Mouse (Mus musculus) liver, embryonic 11.5 days (tissue): Measurements from ENCODE around the gene Itih5. TPM values are rescaled to one million over a fixed set of nuclear protein-coding genes. Genes with fewer than 3 reads are reported as not detected.

Source experiments
- ATAC-seq: fragments of 200-750 bp; cut with Nextera tagmentation; replicated peaks from 2 replicates; pipeline ENCODE4 v1.8.0; 2017; ENCODE audit warnings: moderate number of reproducible peaks, mild to moderate bottlenecking, moderate TSS enrichment, moderate library complexity; ENCODE audit not compliant: low FRiP score
- DNase-seq: peaks from one replicate; pipeline ENCODE4 v3.0.0-alpha.2; 2017; ENCODE audit warnings: low spot score
- H3K27ac ChIP-seq: fragments of 300-500 bp; sonication (generic); 2 replicates; pipeline ENCODE4 v1.5.1; 2014; ENCODE audit warnings: mild to moderate bottlenecking, low read depth, low read length, control low read depth
- H3K27me3 ChIP-seq: fragments of 300-500 bp; sonication (generic); replicated peaks from 2 replicates; pipeline ENCODE4 v1.6.1; 2014; ENCODE audit warnings: low read length, mixed read lengths; ENCODE audit not compliant: control insufficient read depth, insufficient read depth
- H3K36me3 ChIP-seq: fragments of 300-500 bp; sonication (generic); 2 replicates; pipeline ENCODE4 v1.6.1; 2014; ENCODE audit warnings: mild to moderate bottlenecking, low read length, moderate library complexity, mixed read lengths; ENCODE audit not compliant: control insufficient read depth, insufficient read depth
- H3K4me1 ChIP-seq: fragments of 300-500 bp; sonication (generic); replicated peaks from 2 replicates; pipeline ENCODE4 v1.6.1; 2014; ENCODE audit warnings: low read length, mixed read lengths; ENCODE audit not compliant: control insufficient read depth, insufficient read depth
- H3K4me2 ChIP-seq: fragments of 300-500 bp; sonication (generic); 2 replicates; pipeline ENCODE4 v1.6.1; 2014; ENCODE audit warnings: mild to moderate bottlenecking, control low read depth, moderate library complexity
- H3K4me3 ChIP-seq: fragments of 300-500 bp; sonication (generic); 2 replicates; pipeline ENCODE4 v1.5.1; 2014; ENCODE audit warnings: low read depth, low read length, control low read depth
- H3K9ac ChIP-seq: fragments of 300-500 bp; sonication (generic); 2 replicates; pipeline ENCODE4 v1.6.1; 2014; ENCODE audit warnings: low read depth, low read length, control low read depth
- H3K9me3 ChIP-seq: fragments of 300-500 bp; sonication (generic); 2 replicates; pipeline ENCODE4 v1.6.1; 2016; ENCODE audit warnings: low read length, inconsistent platforms, mixed read lengths; ENCODE audit not compliant: control insufficient read depth
- WGBS: fragments of 180-500 bp; shearing (Covaris S2); extraction: QIAGEN DNeasy Blood & Tissue Kit; methylation state at CpG from one replicate; pipeline ENCODE4 v1.1.7; 2014; 5-methylcytosine and 5-hydroxymethylcytosine counted together
- polyA plus RNA-seq: library from polyadenylated mRNA; unstranded; fragments of >200 nt; fragmentation: Nextera tagmentation; extraction: Ambion mirVana; gene quantifications from 2 replicates; pipeline ENCODE4 v1.2.1, GENCODE M21; 2014

Gene Itih5
- polyA plus RNA-seq, 1 experiment from 2014 or later = 7.7 TPM

DNA sequence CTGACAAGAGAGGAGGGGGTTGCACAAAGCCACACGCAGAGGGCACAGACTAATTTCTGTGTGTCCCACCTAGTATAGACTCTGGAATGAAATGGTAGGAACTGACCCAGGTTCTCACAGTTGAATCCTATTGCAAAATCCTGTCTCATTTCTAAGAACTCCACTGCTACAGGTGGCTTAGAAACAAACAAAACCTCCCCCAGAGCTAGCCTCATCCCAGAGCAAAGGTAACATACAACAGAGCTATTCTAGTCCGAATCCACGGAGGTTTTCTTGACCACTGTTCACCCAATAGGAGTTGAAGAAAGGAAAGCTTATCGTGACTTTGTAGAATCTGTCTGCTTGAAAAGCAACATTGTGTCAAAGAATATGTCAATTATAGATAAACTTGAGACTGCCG is 130.3 kb downstream of the Itih5 start:
- ATAC-seq = no peak
- Histone ChIP-seq H3K9me3 (no peaks in the 10 kb centered on the region), H3K4me2 (no peak overlapping the region), H3K36me3 (no peaks in the 10 kb centered on the region), H3K4me3 (no peak overlapping the region), H3K9ac (no peak overlapping the region), H3K4me1 (peaks cover 4% of the 10 kb centered on the region; the same call in 1 of the 2 replicates), H3K27ac (no peak overlapping the region), H3K27me3 (no peaks in the 10 kb centered on the region)
- WGBS = 26% methylated on average over 5 of the region's 5 CpGs
- DNase-seq = no peak

DNA sequence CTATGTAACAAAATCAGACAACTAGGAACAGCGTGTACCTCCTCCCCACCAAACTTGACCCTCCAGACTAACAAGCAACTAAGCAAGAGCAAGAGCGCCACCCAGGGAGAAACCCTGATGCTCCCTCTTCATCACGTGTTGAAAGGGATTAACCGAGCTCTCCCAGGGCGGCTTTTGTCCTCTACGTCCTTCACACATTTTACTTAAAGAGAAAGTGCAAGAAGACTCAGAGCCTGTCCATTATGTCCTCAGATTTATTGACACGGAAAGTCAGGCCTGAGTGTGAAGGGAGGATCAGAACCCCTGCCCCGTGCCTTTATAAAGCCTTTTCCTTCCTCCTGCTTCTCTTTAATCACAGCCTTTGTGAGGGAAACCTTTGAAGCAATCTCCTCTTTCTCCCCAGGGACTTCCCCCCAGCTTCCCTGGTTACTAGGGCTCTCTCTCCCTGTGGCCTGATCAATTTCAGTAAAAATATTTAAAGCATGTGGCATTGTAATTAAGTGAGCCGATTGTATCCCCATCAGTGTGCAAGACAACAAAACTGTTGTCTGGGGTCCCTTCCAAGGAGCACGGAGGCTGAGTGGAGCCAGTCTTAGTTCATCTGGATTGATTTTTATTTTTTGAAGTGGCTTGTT is 131.4 kb downstream of the Itih5 start:
- H3K9ac ChIP-seq = no peak overlapping the region
- DNase-seq (no peak), ATAC-seq (no peak)
- no peak overlapping the region for H3K27ac ChIP-seq
- no peaks in the 10 kb centered on the region for H3K27me3 ChIP-seq
- WGBS = 9% methylated on average over 10 of the region's 10 CpGs
- no peak overlapping the region for H3K4me3 ChIP-seq
- peaks cover 4% of the 10 kb centered on the region; the same call in 1 of the 2 replicates for H3K4me1 ChIP-seq
- no peak overlapping the region for H3K4me2 ChIP-seq
- no peaks in the 10 kb centered on the region for H3K36me3 ChIP-seq
- H3K9me3 ChIP-seq = no peaks in the 10 kb centered on the region

DNA sequence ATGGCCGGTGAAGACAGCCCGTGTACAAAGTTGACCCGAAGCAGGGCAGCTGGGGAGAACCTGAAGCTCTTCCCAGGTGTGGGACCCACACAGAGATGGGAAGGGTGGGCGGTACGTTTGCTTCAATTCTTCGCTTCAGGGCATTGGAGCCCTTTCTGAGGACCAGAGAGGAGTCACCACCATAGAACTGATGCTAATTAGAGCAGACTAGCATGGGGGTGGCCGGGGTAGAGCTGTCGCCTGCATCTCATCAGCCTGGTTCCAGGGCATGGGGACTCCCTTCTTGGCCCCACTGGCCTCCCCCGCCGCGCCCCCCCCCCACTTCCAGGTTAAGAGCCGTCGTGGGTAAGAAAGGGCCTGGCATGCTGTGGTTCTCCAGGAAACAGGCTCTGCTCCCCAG is 132.6 kb downstream of the Itih5 start:
- Histone ChIP-seq H3K4me3 (no peak overlapping the region), H3K27me3 (no peaks in the 10 kb centered on the region), H3K36me3 (no peaks in the 10 kb centered on the region), H3K9ac (no peak overlapping the region), H3K9me3 (no peaks in the 10 kb centered on the region), H3K27ac (no peak overlapping the region), H3K4me1 (peaks cover 4% of the 10 kb centered on the region; the same call in 1 of the 2 replicates), H3K4me2 (no peak overlapping the region)
- ATAC-seq = no peak
- no peak for DNase-seq
- 49% methylated on average over 12 of the region's 13 CpGs for WGBS

DNA sequence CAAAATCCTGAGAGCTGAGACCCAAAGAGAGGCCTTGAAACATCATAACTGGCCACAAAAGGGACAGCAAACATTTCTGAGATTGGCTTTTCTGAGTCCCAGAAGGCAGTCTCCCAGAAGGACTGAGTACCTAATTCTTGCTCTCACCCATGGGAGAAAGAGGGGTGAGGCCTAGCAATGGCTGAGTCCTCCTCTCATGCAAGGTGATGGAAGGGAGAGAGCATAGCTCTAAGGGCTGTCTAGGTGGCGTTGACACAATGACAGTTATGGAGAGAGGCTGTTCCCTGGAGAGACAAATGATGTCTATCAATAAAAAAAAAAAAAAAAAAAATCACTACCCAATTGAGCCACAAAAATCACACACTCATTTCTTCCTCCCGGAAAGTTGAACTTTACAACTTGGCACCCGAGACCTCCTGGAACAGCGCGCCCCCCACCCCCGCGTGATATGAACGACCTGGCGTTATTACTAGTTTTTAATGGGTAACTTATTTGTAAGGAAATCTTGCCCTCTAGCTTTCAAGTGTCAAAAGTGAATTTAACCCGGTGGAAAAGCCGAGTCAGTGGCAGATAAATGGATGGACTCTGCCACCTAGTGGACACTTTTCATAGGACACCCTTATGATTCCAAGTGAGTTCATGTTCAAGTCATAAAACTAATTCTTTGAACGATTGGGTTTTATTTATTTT is 134.9 kb downstream of the Itih5 start:
- 19% methylated on average over 12 of the region's 12 CpGs for WGBS
- Histone ChIP-seq H3K4me3 (no peak overlapping the region), H3K27me3 (no peaks in the 10 kb centered on the region), H3K4me2 (peak overlapping the region; percentile 7; the same call in 1 of the 2 replicates), H3K4me1 (peaks cover 4% of the 10 kb centered on the region; the same call in 1 of the 2 replicates), H3K9ac (no peak overlapping the region), H3K27ac (no peak overlapping the region), H3K9me3 (no peaks in the 10 kb centered on the region), H3K36me3 (no peaks in the 10 kb centered on the region)
- DNase-seq (peak; percentile 65), ATAC-seq (peak; percentile 29; the same call in 1 of the 2 replicates)

DNA sequence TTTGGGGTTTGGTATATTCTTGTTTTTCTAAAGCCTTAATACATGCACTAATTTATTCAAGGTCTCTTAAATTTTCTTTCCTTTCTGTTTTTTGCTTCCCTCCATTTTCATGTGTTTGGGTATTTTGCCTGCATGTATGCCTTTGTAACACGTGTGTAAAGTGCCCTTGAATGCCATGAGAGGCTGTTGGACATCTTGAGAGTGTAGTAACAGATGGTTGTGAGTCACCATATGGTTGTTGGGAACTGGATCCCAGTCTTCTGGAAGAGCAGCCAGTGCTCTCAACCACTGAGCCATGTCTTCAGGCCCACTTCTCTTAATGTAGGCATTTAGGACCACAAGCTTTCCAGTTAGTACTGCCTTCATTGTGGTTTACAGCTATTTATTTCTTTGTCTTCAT is 135.5 kb downstream of the Itih5 start:
- H3K4me2 ChIP-seq = no peak overlapping the region
- no peaks in the 10 kb centered on the region for H3K27me3 ChIP-seq
- no peak overlapping the region for H3K4me3 ChIP-seq
- 0% methylated on average over 1 of the region's 1 CpGs for WGBS
- H3K27ac ChIP-seq = no peak overlapping the region
- no peaks in the 10 kb centered on the region for H3K4me1 ChIP-seq
- H3K36me3 ChIP-seq = no peaks in the 10 kb centered on the region
- DNase-seq (no peak), ATAC-seq (no peak)
- no peak overlapping the region for H3K9ac ChIP-seq
- no peaks in the 10 kb centered on the region for H3K9me3 ChIP-seq

DNA sequence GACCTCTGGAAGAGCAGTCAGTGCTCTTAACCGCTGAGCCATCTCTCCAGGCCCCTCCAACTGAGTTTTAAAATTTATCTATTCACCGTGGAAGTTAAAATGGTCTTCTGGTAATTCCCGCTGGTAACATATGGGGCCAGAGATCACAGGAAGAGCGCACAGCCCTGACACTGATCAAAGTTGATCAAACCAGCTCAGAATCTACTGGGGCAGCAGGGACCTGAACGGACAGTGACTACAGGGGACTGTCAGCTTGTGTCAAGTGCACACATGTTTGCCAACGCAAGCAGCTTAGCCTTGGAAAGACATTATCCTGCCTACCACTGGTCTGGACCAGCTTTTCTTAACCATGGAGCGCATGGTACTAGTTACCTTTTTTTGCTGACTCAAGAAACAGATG is 136.7 kb downstream of the Itih5 start:
- H3K9me3 ChIP-seq = no peaks in the 10 kb centered on the region
- H3K9ac ChIP-seq = no peak overlapping the region
- WGBS = 74% methylated on average over 7 of the region's 7 CpGs
- ATAC-seq (no peak), DNase-seq (no peak)
- no peak overlapping the region for H3K27ac ChIP-seq
- H3K4me2 ChIP-seq = no peak overlapping the region
- no peaks in the 10 kb centered on the region for H3K36me3 ChIP-seq
- H3K27me3 ChIP-seq = no peaks in the 10 kb centered on the region
- no peak overlapping the region for H3K4me3 ChIP-seq
- no peaks in the 10 kb centered on the region for H3K4me1 ChIP-seq

DNA sequence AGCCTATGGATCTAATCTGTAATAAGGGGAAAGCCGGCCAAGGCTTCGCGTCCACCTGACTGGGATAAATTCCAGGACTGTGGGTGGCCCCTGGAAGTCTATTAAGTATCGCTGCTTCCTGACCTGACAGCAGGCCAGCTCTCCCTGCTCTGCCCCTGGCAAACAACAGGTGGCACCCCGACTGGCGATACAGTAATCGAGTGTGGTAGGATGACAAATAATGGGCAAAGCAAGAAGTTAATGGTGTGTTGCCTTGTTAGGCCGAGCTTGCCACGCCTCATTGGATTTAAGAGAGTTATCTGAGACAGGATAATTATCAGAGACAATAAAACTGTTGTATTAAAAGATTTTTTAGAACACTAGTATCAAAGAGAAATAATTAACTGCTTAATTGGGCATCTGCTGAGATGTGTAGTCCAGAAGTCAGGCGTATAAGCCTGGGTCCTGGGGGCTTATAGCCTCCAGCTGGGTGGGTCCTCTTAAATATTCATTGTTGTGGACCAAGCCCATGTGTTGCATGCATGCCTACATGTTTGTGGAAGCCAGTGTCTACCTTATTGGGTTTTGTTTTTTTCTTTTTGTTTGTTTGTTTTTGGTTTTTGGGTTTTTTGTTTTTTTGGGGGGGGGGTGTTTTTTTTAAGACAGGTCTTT is 140.3 kb downstream of the Itih5 start:
- H3K27me3 ChIP-seq = no peaks in the 10 kb centered on the region
- 69% methylated on average over 10 of the region's 10 CpGs for WGBS

DNA sequence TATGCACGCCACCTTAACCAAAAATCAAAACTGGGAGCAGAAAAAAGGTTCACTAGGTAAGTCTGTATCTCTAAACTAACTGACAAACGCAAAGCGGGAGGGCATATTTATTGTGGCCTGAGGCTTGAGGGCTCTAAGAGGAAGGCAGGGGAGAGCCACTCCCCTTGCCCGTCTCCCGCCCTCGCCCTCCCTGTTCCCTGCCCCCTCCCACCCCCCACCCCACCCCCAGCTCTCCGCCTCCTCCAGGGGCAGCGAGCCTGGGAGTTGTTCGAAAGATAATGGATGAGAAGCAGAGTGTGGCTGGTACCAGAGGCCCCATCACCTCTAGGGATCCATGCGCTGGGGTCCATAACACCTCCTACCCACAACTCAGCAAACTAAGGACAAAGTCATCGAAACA is 142.5 kb downstream of the Itih5 start:
- DNase-seq (no peak), ATAC-seq (peak; percentile 57)
- Histone ChIP-seq H3K4me3 (no peak overlapping the region), H3K36me3 (no peaks in the 10 kb centered on the region), H3K9ac (no peak overlapping the region), H3K27ac (no peak overlapping the region), H3K9me3 (no peaks in the 10 kb centered on the region), H3K4me2 (peak overlapping the region; percentile 34; the same call in 1 of the 2 replicates), H3K27me3 (no peaks in the 10 kb centered on the region), H3K4me1 (peaks cover 8% of the 10 kb centered on the region)
- 7% methylated on average over 11 of the region's 11 CpGs for WGBS

More for the DNA sequence above, 140.3 kb downstream of the Itih5 start:
- peaks cover 5% of the 10 kb centered on the region; the same call in 1 of the 2 replicates for H3K4me1 ChIP-seq
- no peak for DNase-seq
- no peak overlapping the region for H3K27ac ChIP-seq
- no peak overlapping the region for H3K9ac ChIP-seq
- H3K36me3 ChIP-seq = no peaks in the 10 kb centered on the region
- no peak overlapping the region for H3K4me2 ChIP-seq
- H3K4me3 ChIP-seq = no peak overlapping the region
- no peak for ATAC-seq
- H3K9me3 ChIP-seq = no peaks in the 10 kb centered on the region
